Mouse (Mus musculus) lung, embryonic 14.5 days (tissue): ENCODE measurements around the gene Zfp410. TPM values are rescaled to one million over a fixed set of nuclear protein-coding genes. Genes with fewer than 3 reads are reported as not detected.
A peak's percentile ranks its signal among the peaks of the same experiment; 100 is the strongest.

ENCODE experiments used
- ATAC-seq: fragments of 200-750 bp; cut with Nextera tagmentation; 2 replicates; pipeline ENCODE4 v1.8.0; 2017; ENCODE audit warnings: mild to moderate bottlenecking, moderate TSS enrichment, moderate library complexity; ENCODE audit not compliant: insufficient read depth
- DNase-seq: peaks from one replicate; pipeline ENCODE4 v3.0.0-alpha.2; 2015
- H3K27ac ChIP-seq: fragments of 300-500 bp; sonication (generic); 2 replicates; pipeline ENCODE4 v1.5.1; 2014; ENCODE audit warnings: low read depth, mild to moderate bottlenecking, moderate library complexity
- H3K27me3 ChIP-seq: fragments of 300-500 bp; sonication (generic); 2 replicates; pipeline ENCODE4 v1.6.1; 2014; ENCODE audit warnings: low read length, control low read depth; ENCODE audit not compliant: insufficient read depth
- H3K36me3 ChIP-seq: fragments of 300-500 bp; sonication (generic); 2 replicates; pipeline ENCODE4 v1.6.1; 2014; ENCODE audit warnings: control low read depth; ENCODE audit not compliant: insufficient read depth
- H3K4me1 ChIP-seq: fragments of 300-500 bp; sonication (generic); 2 replicates; pipeline ENCODE4 v1.6.1; 2014; ENCODE audit warnings: antibody characterized with exemption, control low read depth; ENCODE audit not compliant: insufficient read depth
- H3K4me2 ChIP-seq: fragments of 300-500 bp; sonication (generic); 2 replicates; pipeline ENCODE4 v1.6.1; 2014; ENCODE audit warnings: mild to moderate bottlenecking
- H3K4me3 ChIP-seq: fragments of 300-500 bp; sonication (generic); 2 replicates; pipeline ENCODE4 v1.5.1; 2014; ENCODE audit warnings: low read depth, low read length
- H3K9ac ChIP-seq: fragments of 300-500 bp; sonication (generic); 2 replicates; pipeline ENCODE4 v1.6.1; 2014
- H3K9me3 ChIP-seq: fragments of 300-500 bp; sonication (generic); 2 replicates; pipeline ENCODE4 v1.6.1; 2016; ENCODE audit warnings: low read depth, low read length, control low read depth
- CTCF ChIP-seq: IDR thresholded peaks from 2 replicates; pipeline ENCODE4 v1.5.1; 2016; ENCODE audit warnings: antibody characterized with exemption, low read depth
- WGBS: fragments of 180-500 bp; shearing (Covaris S2); extraction: QIAGEN DNeasy Blood & Tissue Kit; methylation state at CpG from one replicate; pipeline ENCODE4 v1.1.7; 2014; 5-methylcytosine and 5-hydroxymethylcytosine counted together
- polyA plus RNA-seq: library from polyadenylated mRNA; unstranded; fragments of >200 nt; fragmentation: Nextera tagmentation; extraction: Ambion mirVana; gene quantifications from 2 replicates; pipeline ENCODE4 v1.2.1, GENCODE M21; 2014

Gene Zfp410
- polyA plus RNA-seq, 1 experiment from 2014 or later, result 82.7 TPM

- no peak for DNase-seq
- Histone ChIP-seq H3K36me3 (no peaks in the 10 kb centered on the region), H3K4me3 (no peak overlapping the region), H3K9me3 (no peaks in the 10 kb centered on the region), H3K9ac (no peak overlapping the region), H3K27me3 (no peaks in the 10 kb centered on the region), H3K4me2 (no peak overlapping the region), H3K4me1 (no peaks in the 10 kb centered on the region), H3K27ac (no peak overlapping the region)
- WGBS, result 81% methylated on average over 7 of the region's 7 CpGs
- ATAC-seq, result no peak
- no peak for TF ChIP-seq CTCF
Observed at GRCm38 (mm10) chr12:84278901-84279300, 37.8 kb upstream of the Zfp410 start.

- no peaks in the 10 kb centered on the region for H3K9me3 ChIP-seq
- WGBS, result 73% methylated on average over 14 of the region's 14 CpGs
- 0 out of 2 replicates have a peak, but pooled peaks cover 4% of the 10 kb centered on the region for H3K4me1 ChIP-seq
- ATAC-seq (no peak), DNase-seq (no peak)
- H3K9ac ChIP-seq, result peak overlapping the region; percentile 63; the same call in 1 of the 2 replicates
- H3K27me3 ChIP-seq, result no peaks in the 10 kb centered on the region
- 0 out of 2 replicates have a peak overlapping the region, but pooled peaks have one; percentile 6 for H3K27ac ChIP-seq
- peak overlapping the region; percentile 52 for H3K4me3 ChIP-seq
- no peaks in the 10 kb centered on the region for H3K36me3 ChIP-seq
- H3K4me2 ChIP-seq, result peak overlapping the region; percentile 75
- TF ChIP-seq CTCF, result no peak
Observed at GRCm38 (mm10) chr12:84284391-84284790, 32.3 kb upstream of the Zfp410 start.

GRCm38 (mm10) chr12:84284885-84285592 lies 31.6 kb upstream of the Zfp410 start, which contains the start of gene Ptgr2:
TSS of gene Ptgr2 (plus strand) at chr12:84285232.
- DNase-seq (peak; percentile 96), ATAC-seq (peak; percentile 97)
- Histone ChIP-seq H3K9me3 (no peaks in the 10 kb centered on the region), H3K27ac (peak within 1 kb of the TSS; percentile 33; the same call in 1 of the 2 replicates), H3K27me3 (no peaks in the 10 kb centered on the region), H3K9ac (peak within 1 kb of the TSS; percentile 63), H3K4me2 (peak within 1 kb of the TSS; percentile 75), H3K4me3 (peak within 1 kb of the TSS; percentile 52), H3K36me3 (no peaks in the 10 kb centered on the region), H3K4me1 (0 out of 2 replicates have a peak, but pooled peaks cover 4% of the 10 kb centered on the region)
- 0 out of 2 replicates have a peak, but pooled peaks have one; percentile 5 for TF ChIP-seq CTCF
- WGBS, result under 1% methylated on average over 39 of the region's 39 CpGs

- ATAC-seq, result no peak
Observed at GRCm38 (mm10) chr12:84285593-84285968, 31.1 kb upstream of the Zfp410 start.

GRCm38 (mm10) chr12:84288461-84288860 lies 28.2 kb upstream of the Zfp410 start:
- no peaks in the 10 kb centered on the region for H3K27me3 ChIP-seq
- no peak overlapping the region for H3K4me3 ChIP-seq
- 66% methylated on average over 3 of the region's 3 CpGs for WGBS
- peak; percentile 62 for DNase-seq
- H3K27ac ChIP-seq, result no peak overlapping the region
- H3K4me1 ChIP-seq, result 0 out of 2 replicates have a peak, but pooled peaks cover 4% of the 10 kb centered on the region
- peaks cover under 1% of the 10 kb centered on the region; the same call in 1 of the 2 replicates for H3K36me3 ChIP-seq
- H3K9me3 ChIP-seq, result no peaks in the 10 kb centered on the region
- H3K4me2 ChIP-seq, result no peak overlapping the region
- H3K9ac ChIP-seq, result no peak overlapping the region
- TF ChIP-seq CTCF, result peak; percentile 67
- ATAC-seq, result no peak

More at GRCm38 (mm10) chr12:84285593-84285968, 31.1 kb upstream of the Zfp410 start:
- Histone ChIP-seq H3K36me3 (no peaks in the 10 kb centered on the region), H3K9me3 (no peaks in the 10 kb centered on the region), H3K27me3 (no peaks in the 10 kb centered on the region), H3K27ac (peak overlapping the region; percentile 33; the same call in 1 of the 2 replicates), H3K4me3 (peak overlapping the region; percentile 52), H3K4me2 (peak overlapping the region; percentile 75), H3K9ac (peak overlapping the region; percentile 63), H3K4me1 (0 out of 2 replicates have a peak, but pooled peaks cover 4% of the 10 kb centered on the region)
- WGBS, result 30% methylated on average over 8 of the region's 8 CpGs
- TF ChIP-seq CTCF, result no peak
- no peak for DNase-seq

- no peaks in the 10 kb centered on the region for H3K9me3 ChIP-seq
- H3K27me3 ChIP-seq, result no peaks in the 10 kb centered on the region
- no peak for DNase-seq
- H3K4me2 ChIP-seq, result no peak overlapping the region
- H3K4me1 ChIP-seq, result no peaks in the 10 kb centered on the region
- no peak for TF ChIP-seq CTCF
- H3K27ac ChIP-seq, result no peak overlapping the region
- WGBS, result 92% methylated on average over 6 of the region's 6 CpGs
- ATAC-seq, result no peak
- H3K4me3 ChIP-seq, result no peak overlapping the region
- H3K36me3 ChIP-seq, result peaks cover 22% of the 10 kb centered on the region
- H3K9ac ChIP-seq, result no peak overlapping the region
Observed at GRCm38 (mm10) chr12:84297851-84298250, 18.8 kb upstream of the Zfp410 start.

- Histone ChIP-seq H3K27me3 (no peaks in the 10 kb centered on the region), H3K4me1 (no peaks in the 10 kb centered on the region), H3K4me2 (no peak overlapping the region), H3K9ac (no peak overlapping the region), H3K27ac (no peak overlapping the region), H3K9me3 (no peaks in the 10 kb centered on the region), H3K36me3 (peaks cover 15% of the 10 kb centered on the region; the same call in 1 of the 2 replicates), H3K4me3 (no peak overlapping the region)
- TF ChIP-seq CTCF, result no peak
- WGBS, result 85% methylated on average over 2 of the region's 2 CpGs
- no peak for DNase-seq
- no peak for ATAC-seq
Observed at GRCm38 (mm10) chr12:84299265-84299664, 17.4 kb upstream of the Zfp410 start.
